Mouse (Mus musculus) embryo, embryonic 11 days (tissue): ENCODE results near the gene Aaed1.
"Not testable (repeated sequence)": the region's sequence is repeated elsewhere in the genome, so short reads cannot be mapped to it uniquely, and the experiment has no call there.

ENCODE experiments used
- DNase-seq: peaks from one replicate; pipeline ENCODE4 v3.0.0-alpha.2; 2015

Gene Aaed1

GRCm38 (mm10) chr13:64306078-64306477 is 6.4 kb downstream of the Aaed1 start:
- peak; percentile 81 for DNase-seq

DNA sequence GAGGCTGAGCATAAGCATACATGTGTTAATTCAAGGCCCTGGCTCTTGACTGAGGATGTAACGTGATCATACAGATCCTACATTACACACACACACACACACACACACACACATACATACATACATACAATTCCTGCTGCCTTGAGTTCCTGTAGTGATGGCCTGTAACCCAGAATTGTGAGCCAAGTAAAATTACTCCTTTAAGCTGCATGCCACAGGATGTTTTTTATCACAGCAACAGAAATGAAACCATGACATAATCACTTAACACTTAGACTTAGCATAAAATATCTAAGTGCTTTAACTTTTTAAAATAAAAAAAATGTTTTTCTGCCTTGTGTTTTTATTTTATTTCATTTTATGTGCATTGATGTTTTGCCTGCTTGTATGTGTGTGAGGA is 13.4 kb downstream of the Aaed1 start:
- DNase-seq = no peak

- peak; percentile 23 for DNase-seq
These were observed 25.7 kb downstream of the Aaed1 start for GRCm38 (mm10) chr13:64286791-64287190.

- DNase-seq = no peak
These were observed 26.2 kb downstream of the Aaed1 start for GRCm38 (mm10) chr13:64286321-64286720.

GRCm38 (mm10) chr13:64284676-64285075 is 27.8 kb downstream of the Aaed1 start:
- no peak for DNase-seq

GRCm38 (mm10) chr13:64280940-64281339 is 31.6 kb downstream of the Aaed1 start:
- DNase-seq = no peak

DNA sequence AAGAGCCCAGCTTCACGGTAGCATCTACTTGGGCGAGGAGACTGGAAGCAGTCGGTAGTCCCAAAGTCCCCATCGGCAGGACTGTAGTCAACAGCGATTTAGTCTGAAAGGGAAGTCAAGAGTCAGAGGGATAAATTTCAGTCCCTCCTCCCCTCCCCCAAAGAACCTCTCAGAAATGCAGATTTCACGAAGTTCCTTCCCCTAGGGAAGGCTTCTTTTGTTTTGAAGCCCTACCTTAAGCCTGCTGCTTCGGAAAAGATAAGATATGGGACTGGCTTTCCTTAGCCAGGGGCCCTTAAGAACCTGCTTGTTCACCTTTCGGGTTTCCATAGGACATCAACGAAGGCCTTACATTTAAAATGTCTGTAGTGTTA is 36.8 kb downstream of the Aaed1 start:
- no peak for DNase-seq

DNA sequence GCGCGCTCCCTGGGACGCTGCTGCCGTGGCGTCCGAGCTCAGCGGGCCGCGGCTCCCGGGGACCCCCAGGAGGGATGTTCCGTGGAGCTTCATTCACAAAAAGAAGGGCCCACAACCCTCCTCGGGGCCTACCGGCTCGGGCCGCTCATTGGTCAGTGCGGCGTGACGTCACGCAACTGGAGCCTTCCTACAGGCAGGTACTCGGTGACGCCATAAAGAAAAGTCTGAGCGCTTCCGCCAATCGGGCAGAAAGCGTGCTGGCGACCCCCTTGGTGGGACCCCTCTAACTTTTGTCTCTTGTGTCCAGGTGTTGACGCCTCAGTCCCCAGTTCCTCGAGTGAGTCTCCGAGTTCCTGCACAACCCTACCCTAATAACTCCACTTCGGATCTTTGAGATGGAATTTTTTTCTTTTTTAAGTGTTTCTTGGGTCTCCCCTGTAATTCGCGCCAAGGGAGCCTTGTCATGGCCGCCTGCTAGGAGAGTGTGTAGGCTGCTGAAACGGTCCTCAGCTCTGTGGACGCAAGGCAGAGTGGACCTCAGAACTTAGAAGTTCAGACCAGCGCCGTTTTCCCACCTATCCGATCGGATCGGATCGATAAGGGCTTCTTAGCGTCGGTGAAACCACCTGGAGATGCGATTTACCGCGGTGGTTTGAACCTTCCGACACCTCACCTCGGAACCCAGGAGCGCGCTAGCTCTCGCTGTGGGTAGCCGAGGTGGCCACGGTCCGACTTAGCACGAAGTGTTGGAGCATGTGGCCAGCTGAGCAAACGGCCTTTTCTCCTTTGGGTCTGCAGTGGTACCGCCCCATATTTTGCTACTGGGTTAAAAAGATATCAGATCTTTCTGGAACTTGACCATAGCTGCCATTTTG is 37.4 kb downstream of the Aaed1 start, which contains the start of gene Cdc14b:
Cdc14b (minus strand) TSS at position 412 of the 875 bp plus-strand sequence.
- peak; percentile 98 for DNase-seq

DNA sequence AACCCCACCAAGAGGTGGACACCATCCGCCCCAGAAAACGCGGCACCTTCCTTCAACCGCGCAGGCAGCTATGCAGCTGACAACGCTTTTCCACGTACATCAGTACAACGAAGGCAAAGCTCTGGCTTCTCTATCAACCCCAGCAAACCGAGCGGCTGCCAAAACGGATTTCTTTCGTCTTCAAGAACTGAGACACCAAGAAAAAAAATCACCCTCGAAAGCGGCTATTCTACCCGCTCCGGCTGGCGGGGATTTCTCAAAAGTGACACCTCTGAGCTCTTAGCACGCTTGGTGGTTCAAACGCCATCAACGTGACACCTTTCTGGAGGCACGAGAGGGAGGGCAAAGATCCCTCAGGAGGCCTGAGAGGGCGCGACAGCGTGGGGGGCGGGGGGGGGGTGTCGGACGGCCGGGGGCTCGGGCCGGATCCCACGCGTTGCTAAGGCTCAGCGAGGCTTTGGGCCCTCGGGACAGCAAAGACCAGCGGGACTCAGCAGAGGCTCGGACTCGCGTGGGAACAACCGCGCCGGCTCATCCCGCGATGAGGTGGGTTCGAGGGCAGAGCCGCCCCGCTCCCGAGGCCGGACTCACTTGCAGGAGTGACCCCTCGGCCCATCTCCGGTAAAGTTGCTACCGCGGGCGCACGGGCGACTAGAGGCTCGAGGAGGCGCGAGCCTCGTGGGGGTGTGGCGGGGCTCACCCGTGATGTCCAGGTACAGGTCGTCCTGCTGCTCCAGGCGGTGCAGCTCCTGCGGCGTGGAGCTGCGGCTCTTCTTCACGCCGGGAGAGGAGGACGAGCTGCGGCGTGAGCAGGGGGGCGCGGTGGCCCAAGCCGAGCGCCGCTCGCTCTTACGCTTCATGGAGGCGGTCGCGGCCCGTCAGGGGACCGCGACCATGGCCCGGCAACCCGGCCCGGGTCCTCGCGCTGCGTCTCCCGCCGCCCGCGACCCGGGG is 38.3 kb downstream of the Aaed1 start:
- peak; percentile 64 for DNase-seq

GRCm38 (mm10) chr13:64273352-64273751 is 39.2 kb downstream of the Aaed1 start:
- no peak for DNase-seq

DNA sequence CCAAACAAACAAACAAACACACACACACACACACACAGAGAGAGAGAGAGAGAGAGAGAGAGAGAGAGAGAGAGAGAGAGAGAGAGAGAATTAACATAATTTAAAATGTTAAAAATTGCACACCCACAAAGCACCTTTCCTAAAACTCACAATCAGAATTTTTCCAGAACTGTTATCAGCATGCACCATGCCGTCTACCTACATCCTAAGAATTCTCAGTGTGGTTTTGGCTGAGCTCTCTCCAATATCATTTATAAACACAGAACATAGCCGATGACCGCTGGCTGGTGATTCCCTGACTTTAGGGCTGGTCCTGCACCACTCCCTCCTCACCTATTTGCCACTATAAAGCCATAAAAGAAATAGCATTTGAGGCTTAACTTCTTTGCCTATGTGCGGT is 44.1 kb downstream of the Aaed1 start:
- no peak for DNase-seq

GRCm38 (mm10) chr13:64267151-64267550 is 45.4 kb downstream of the Aaed1 start:
- peak; percentile 42 for DNase-seq

DNA sequence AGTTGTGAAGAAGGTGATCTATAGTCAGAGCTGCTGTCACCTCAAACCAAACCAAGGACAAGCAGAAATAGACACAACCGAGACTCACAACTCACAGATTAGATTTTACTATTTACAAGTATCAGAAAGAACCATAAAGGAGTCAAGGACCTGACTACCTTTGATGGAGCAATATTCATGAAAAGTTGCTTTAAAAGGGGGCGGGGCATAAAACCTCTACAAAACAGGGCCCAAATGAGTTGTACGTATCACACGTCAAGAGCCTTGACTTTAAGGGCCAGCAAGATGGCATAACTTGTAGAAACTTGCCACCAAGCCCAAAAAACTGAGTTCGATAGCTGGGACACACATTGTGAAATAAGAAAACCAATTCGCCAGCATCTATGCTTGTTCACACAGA is 47.9 kb downstream of the Aaed1 start:
- DNase-seq = no peak

DNA sequence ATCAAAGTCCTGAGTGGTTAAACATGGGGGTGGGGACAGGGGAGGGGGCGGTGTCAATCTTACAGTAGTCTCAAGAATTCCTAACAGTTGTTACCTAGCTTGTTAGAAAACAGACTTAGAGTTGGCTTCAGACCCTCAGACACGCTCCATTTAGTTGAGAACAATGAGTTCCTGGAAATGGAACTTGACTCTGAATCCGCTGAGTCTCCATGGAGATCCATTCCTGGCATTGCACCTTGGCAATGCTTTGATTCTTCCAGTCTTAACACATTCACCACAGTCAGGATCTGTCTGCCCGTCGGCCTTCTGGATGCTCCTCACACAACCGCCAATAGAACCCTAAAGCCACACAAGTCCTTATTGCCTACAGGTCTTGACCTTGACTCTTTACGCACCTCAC is 52.6 kb downstream of the Aaed1 start:
- no peak for DNase-seq

DNA sequence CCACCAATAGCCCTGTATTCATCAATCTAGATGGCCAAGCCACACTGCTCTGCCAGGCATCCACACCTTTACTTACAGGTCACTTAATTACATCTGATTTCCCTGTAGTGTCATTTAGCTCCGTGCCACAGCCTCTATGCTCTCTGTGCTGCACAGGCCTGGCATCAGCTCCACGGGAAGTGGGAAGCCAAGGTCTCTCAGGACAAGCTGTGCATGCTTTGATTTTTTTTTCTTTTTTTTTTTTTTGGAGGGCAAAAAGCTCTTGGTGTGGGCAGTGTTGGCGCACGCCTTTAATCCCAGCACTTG is 54.0 kb downstream of the Aaed1 start:
- DNase-seq = no peak

- no peak for DNase-seq
These were observed 54.5 kb downstream of the Aaed1 start for GRCm38 (mm10) chr13:64257814-64258515.

DNA sequence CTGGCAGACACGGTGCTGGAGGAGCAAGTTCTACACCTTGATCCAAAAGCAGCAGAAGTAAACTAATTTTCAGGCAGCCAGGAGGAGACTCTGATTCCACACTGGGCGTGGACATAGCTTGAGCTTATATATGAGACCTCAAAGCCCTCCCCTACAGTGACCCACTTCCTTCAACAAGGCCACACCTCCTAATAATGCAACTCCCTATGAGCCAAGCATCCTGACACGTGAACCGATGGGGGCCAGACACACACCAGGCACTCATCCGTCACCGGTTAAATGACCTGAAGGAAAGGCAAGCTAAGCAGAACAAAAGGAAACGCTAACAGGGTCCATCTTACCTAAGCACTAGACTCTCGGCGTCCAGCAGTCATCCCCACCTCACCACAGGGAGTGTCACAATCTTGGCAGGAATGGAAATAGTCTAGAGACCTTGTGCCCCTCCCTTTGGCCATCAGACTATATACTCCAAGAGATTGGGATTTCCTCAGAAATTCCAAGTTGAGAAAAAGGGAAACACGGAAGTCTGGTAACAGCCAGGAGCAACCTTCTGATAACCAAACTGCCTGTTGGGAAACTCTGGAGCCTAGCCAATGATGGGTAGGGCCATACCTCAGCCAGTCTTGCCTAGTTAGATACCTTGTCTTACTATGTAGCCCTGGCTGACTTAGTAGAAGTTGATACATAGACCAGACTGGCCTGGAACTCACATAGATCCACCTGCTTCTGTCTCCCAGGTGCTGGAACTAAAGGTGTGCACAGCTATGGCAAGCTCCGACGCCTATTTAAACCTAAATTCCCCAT is 55.3 kb downstream of the Aaed1 start:
- no peak for DNase-seq

- DNase-seq = not testable (repeated sequence)
These were observed 58.3 kb downstream of the Aaed1 start for GRCm38 (mm10) chr13:64254185-64254584.

DNA sequence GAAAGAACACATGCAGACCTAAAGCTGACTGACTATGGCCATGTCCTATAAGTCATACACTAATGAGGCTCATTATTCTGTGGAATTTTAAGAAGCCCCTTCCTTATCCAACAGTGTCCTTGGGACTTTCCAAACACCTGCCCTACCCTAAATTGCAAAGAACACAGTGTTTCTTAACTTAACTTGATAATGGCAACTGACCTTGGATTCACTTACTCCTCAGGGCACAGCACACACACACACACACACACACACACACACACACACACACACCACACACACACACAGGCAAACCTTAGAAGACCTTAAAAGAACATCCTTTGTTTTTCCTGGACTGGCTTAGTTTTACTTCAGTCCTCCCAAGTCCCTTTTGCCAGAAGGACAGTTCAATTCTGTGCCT is 58.8 kb downstream of the Aaed1 start:
- no peak for DNase-seq

DNA sequence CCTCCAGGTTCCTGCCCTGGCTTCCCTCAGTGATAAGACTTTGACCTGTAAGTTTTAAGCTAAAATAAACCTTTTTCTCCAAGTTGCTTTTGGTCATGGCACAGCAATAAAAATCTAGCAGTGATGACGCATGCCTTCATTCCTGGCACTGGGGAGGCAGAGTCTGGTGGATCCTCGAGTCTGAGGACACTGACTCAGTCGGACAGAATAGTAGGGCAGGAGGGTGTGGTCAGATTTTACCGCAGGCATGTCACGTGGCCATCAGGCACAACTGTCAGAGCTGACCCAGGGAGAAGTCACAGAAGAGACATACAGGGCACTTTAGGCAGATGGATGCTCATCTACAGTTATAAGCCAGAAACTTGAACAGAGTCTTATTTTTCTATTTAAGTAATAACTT is 60.4 kb downstream of the Aaed1 start:
- no peak for DNase-seq

- DNase-seq = no peak
These were observed 62.1 kb downstream of the Aaed1 start for GRCm38 (mm10) chr13:64250363-64250762.

DNA sequence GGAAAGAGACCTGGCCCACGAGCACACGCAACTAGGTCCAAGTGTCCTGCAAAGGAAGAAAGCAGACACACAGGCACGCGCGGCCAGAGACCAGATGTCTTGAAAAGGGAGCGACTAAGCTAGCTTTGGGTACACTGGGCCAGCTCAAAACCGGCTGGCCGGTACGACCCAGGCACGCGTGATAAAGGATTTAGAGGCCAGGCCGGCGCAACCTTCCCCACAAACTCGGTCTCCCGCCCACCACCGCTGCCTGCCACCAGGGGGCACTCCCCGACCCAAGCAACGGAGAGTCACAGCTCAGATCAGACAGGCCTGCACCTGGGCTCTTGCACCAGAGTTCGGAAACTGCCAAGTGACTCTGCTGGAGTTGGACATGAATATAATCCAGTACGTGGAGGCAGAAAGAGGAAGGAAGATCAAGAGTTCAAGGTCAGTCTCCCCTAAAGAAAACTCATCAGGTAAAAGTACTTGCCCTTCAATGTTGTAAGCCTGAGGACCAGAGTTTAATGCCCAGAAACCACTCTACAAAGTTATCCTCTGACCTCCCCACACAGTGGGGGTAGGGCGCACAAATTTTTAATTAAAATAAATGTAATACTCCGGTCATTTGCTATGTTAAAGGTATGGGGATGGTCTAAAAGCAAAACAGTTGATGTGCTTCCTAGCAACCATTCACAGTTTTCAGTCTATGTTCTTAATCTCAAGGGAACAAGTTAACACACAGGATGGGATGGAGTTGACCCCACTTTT is 63.6 kb downstream of the Aaed1 start:
- DNase-seq = peak; percentile 83
